Mouse (Mus musculus) heart, adult 2 months (tissue): ENCODE results near the gene Creg2.

Experiments used
- CTCF ChIP-seq: fragments of 200-600 bp; IDR thresholded peaks from 2 replicates; pipeline ENCODE4 v1.8.1; 2022; ENCODE audit warnings: antibody characterized with exemption, mild to moderate bottlenecking, moderate library complexity
- EP300 ChIP-seq: fragments of 200-500 bp; IDR thresholded peaks from 2 replicates; pipeline ENCODE4 v1.6.1; 2011; ENCODE audit warnings: low read depth, low read length, control low read depth; ENCODE audit not compliant: insufficient read depth

DNA sequence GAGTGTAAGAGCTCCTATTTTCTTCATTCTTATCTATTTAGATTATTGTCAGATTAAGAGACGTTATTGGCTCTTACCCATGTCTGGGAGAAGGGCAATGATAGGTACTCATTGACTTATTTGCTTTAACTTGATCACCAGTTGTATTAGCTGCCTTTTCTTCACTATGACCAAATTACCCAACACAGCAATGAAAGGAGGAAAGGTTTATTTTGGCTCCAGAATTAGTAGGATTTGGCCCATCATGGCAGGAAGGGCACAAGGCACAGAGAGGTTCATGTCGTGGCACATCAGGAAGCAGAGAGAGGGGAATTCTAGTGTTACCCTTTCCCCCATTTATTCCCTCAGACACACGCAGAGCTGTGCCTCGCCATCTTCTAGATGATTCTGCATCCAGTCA is 1.8 kb upstream of the Creg2 start:
- TF ChIP-seq EP300 (no peak), CTCF (no peak)
